Mouse (Mus musculus) neural tube, embryonic 15.5 days (tissue): ENCODE measurements around the gene Taf3. TPM values are rescaled to one million over a fixed set of nuclear protein-coding genes. Genes with fewer than 3 reads are reported as not detected.

Experiments used
- ATAC-seq: fragments of 200-750 bp; cut with Nextera tagmentation; 2 replicates; pipeline ENCODE4 v1.8.0; 2017; ENCODE audit warnings: mild to moderate bottlenecking, moderate TSS enrichment, moderate library complexity; ENCODE audit not compliant: low FRiP score
- H3K27ac ChIP-seq: fragments of 300-500 bp; sonication (generic); replicated peaks from 2 replicates; pipeline ENCODE4 v1.5.1; 2015; ENCODE audit warnings: mild to moderate bottlenecking, inconsistent platforms
- H3K27me3 ChIP-seq: fragments of 300-500 bp; sonication (generic); replicated peaks from 2 replicates; pipeline ENCODE4 v1.6.1; 2015; ENCODE audit warnings: inconsistent platforms
- H3K36me3 ChIP-seq: fragments of 300-500 bp; sonication (generic); 2 replicates; pipeline ENCODE4 v1.6.1; 2015; ENCODE audit warnings: inconsistent platforms
- H3K4me1 ChIP-seq: fragments of 300-500 bp; sonication (generic); 2 replicates; pipeline ENCODE4 v1.6.1; 2015; ENCODE audit warnings: inconsistent platforms
- H3K4me2 ChIP-seq: fragments of 300-500 bp; sonication (generic); 2 replicates; pipeline ENCODE4 v1.6.1; 2015; ENCODE audit warnings: inconsistent platforms, mild to moderate bottlenecking, moderate library complexity
- H3K4me3 ChIP-seq: fragments of 300-500 bp; sonication (generic); replicated peaks from 2 replicates; pipeline ENCODE4 v1.5.1; 2015; ENCODE audit warnings: mild to moderate bottlenecking, inconsistent platforms
- H3K9ac ChIP-seq: fragments of 300-500 bp; sonication (generic); replicated peaks from 2 replicates; pipeline ENCODE4 v1.6.1; 2015; ENCODE audit warnings: mild to moderate bottlenecking, inconsistent platforms
- H3K9me3 ChIP-seq: fragments of 300-500 bp; sonication (generic); replicated peaks from 2 replicates; pipeline ENCODE4 v1.6.1; 2016; ENCODE audit warnings: inconsistent platforms
- WGBS: fragments of 180-500 bp; shearing (Covaris S2); methylation state at CpG from one replicate; pipeline ENCODE4 v1.1.7; 2015; ENCODE audit warnings: mixed read lengths; 5-methylcytosine and 5-hydroxymethylcytosine counted together
- polyA plus RNA-seq: library from polyadenylated mRNA; unstranded; fragments of >200 nt; fragmentation: Nextera tagmentation; extraction: Ambion mirVana; gene quantifications from 2 replicates; pipeline ENCODE4 v1.2.1, GENCODE M21; 2015

Taf3 gene
- polyA plus RNA-seq, 1 experiment from 2014 or later, result 12.0 TPM

DNA sequence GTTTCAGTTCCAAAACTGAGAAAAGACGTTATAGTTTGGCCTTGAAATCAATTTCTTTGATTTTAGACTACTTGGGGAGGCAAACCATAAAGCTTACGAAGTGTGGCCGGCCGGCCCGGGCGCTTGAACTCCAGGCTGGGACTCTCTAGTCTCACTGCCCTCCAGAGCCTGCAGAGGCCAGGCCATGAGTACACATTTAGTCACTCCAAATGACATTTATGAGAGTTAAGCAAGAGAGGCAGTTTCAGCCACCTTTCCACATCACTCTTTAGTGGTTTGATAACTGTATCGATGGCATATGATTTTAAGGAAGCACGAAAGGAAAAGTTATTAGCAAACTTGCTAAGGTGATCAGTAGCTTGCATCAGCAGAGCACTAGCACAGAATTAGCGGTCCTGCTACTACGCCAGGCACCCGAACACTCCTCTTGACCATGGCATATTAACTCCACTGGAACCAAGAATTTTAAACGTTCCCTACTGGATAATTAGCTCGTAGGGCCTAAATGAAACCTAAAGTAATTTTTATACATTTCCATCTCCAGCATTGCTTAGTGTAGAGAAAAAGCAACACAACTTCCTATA, 38.6 kb downstream of the Taf3 start:
- peak; percentile 35; the same call in 1 of the 2 replicates for ATAC-seq
- Histone ChIP-seq H3K27me3 (no peaks in the 10 kb centered on the region), H3K4me1 (peaks cover 6% of the 10 kb centered on the region), H3K9ac (no peak overlapping the region), H3K9me3 (no peaks in the 10 kb centered on the region), H3K4me3 (no peak overlapping the region), H3K27ac (no peak overlapping the region), H3K4me2 (no peak overlapping the region), H3K36me3 (no peaks in the 10 kb centered on the region)
- 73% methylated on average over 13 of the region's 13 CpGs for WGBS

DNA sequence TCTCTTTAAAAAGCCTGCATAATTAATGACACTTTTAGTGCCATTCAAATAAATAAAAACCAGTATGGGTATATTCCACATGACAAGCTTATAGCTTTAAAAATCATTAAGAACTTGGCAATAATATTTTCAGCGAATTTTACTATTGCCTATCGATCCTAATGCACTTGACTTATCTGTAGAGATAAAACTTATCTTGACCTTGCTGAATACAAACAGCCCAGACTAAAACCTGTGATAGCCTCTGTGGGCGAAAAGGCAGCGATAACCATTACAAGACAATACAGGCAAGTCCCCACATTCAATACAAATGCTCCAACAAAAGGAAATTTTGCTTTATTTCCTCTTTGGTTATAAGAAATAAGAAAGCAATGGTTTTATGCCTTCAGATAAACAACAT, 39.8 kb downstream of the Taf3 start:
- H3K9ac ChIP-seq, result no peak overlapping the region
- WGBS, result 86% methylated on average over 4 of the region's 4 CpGs
- H3K4me3 ChIP-seq, result no peak overlapping the region
- no peaks in the 10 kb centered on the region for H3K9me3 ChIP-seq
- peaks cover 6% of the 10 kb centered on the region for H3K4me1 ChIP-seq
- ATAC-seq, result no peak
- no peaks in the 10 kb centered on the region for H3K36me3 ChIP-seq
- H3K27ac ChIP-seq, result no peak overlapping the region
- no peaks in the 10 kb centered on the region for H3K27me3 ChIP-seq
- H3K4me2 ChIP-seq, result no peak overlapping the region

DNA sequence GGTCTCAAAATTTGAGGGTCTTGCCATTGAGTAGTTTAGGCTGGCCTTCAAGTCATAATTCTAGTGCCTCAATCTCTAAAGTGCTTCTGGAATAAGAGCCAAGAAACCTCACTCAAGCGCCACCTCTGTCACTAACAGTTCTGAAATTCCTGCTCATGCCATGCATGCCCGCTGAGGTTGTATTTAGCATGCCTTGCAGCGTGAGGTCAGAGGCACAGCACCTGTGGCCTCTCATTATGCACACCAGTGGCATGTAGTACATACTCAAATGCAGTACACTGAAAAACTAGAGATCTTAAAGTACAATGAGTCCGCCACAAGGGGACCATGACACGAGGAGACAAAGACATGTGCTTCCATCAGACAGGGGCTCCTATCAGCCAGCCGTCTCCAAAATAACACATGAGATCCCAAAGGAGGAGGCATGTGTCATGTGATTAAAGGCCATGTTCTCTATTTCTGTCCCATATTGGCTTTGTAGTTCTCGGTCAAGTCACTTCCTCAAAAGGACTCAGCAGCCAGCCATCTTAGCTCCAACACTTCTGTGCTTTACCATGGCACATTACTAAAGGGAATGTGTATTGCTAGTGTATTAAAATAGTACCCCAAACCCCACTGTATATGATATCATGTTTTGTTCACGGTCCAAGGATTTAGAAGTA, 43.3 kb downstream of the Taf3 start:
- no peak overlapping the region for H3K4me2 ChIP-seq
- no peaks in the 10 kb centered on the region for H3K27me3 ChIP-seq
- no peaks in the 10 kb centered on the region for H3K9me3 ChIP-seq
- no peak for ATAC-seq
- H3K4me3 ChIP-seq, result no peak overlapping the region
- 81% methylated on average over 8 of the region's 8 CpGs for WGBS
- H3K36me3 ChIP-seq, result no peaks in the 10 kb centered on the region
- H3K4me1 ChIP-seq, result peaks cover 5% of the 10 kb centered on the region
- no peak overlapping the region for H3K27ac ChIP-seq
- H3K9ac ChIP-seq, result no peak overlapping the region

DNA sequence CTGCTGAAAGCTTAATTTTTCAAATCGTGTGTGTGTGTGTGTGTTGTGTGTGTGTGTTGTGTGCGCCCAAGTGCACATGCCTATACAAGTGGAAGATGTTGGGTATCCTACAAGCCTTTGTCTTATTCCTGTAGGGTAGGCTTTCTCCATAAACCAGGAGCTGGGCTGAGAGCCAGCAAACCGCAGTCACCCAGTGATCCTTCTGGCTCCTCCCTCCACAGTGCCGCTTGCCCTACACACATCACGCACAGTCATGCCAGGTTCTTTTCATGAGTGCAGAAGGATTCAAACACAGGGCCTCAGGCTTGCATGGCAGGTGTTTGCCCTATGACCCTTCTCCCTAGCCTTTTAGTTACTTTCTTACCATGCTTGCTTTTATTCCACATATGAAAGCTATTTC, 45.0 kb downstream of the Taf3 start:
- 76% methylated on average over 5 of the region's 5 CpGs for WGBS
- ATAC-seq, result peak; percentile 55
- Histone ChIP-seq H3K27ac (no peak overlapping the region), H3K4me3 (no peak overlapping the region), H3K27me3 (no peaks in the 10 kb centered on the region), H3K4me1 (no peaks in the 10 kb centered on the region), H3K36me3 (no peaks in the 10 kb centered on the region), H3K4me2 (no peak overlapping the region), H3K9me3 (no peaks in the 10 kb centered on the region), H3K9ac (no peak overlapping the region)

DNA sequence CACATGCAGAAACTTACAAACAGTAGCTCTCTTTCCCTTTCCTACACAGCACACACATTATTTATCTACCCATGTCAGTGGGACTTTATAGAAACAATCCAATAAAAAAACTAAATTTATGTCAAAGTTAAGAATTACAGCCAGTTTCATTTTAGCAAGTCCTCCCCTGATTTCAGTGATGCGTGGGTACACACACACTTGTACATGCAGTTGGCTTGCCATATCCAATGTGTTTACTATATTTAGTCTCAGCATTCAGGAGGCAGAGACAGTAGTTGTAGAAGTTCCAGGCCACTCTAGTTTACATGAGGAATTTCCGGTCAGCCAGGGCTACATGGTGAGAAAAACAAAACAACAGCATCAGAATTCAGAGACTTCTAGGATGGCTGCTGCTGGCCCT, 46.8 kb downstream of the Taf3 start:
- WGBS, result 90% methylated on average over 2 of the region's 2 CpGs
- Histone ChIP-seq H3K4me1 (no peaks in the 10 kb centered on the region), H3K4me3 (no peak overlapping the region), H3K4me2 (no peak overlapping the region), H3K9me3 (no peaks in the 10 kb centered on the region), H3K27me3 (no peaks in the 10 kb centered on the region), H3K36me3 (no peaks in the 10 kb centered on the region), H3K9ac (no peak overlapping the region), H3K27ac (no peak overlapping the region)
- no peak for ATAC-seq

DNA sequence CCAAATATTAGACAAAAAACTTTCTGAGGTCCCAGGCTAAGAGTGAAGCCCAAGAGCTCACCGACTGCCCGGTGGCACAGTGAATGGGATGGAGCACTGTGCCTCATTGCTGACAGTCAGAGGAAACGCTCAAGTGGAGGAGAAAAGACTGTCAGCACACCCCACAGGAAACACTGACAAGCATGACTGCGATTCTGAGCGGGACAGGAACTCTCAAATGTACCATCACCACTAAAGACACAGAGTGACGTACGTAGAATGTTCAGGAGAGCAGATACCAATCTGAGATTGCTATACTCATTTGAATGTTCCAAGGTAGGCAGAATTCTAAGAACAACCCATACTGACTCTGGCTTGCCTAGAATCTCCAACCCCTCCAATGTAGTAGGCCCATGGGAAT, 50.9 kb downstream of the Taf3 start:
- no peak overlapping the region for H3K9ac ChIP-seq
- no peaks in the 10 kb centered on the region for H3K9me3 ChIP-seq
- no peaks in the 10 kb centered on the region for H3K36me3 ChIP-seq
- H3K4me2 ChIP-seq, result no peak overlapping the region
- no peak overlapping the region for H3K27ac ChIP-seq
- H3K4me1 ChIP-seq, result no peaks in the 10 kb centered on the region
- 84% methylated on average over 7 of the region's 7 CpGs for WGBS
- H3K4me3 ChIP-seq, result no peak overlapping the region
- H3K27me3 ChIP-seq, result no peaks in the 10 kb centered on the region
- no peak for ATAC-seq

DNA sequence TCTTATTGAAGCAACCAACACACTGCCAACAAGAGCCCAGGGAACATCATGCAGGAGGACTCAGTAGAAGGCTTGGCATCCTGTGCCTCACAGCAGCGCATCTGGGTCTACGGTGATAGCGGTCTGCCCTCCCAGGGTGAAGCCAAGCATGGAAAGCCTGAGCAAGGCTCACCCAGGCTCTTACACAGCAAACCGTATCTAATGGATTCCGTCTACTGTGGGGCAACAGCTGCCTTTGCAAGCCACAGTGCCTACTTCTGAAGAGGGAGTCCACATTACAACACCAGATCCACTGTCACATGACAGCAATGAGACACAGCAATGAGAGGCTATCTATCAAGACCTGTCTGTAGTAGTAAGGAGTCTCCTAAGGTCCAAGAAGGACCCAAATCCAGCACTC, 52.3 kb downstream of the Taf3 start:
- H3K4me2 ChIP-seq, result no peak overlapping the region
- H3K36me3 ChIP-seq, result no peaks in the 10 kb centered on the region
- whole genome bisulfite sequencing, result 75% methylated on average over 5 of the region's 5 CpGs
- no peak overlapping the region for H3K4me3 ChIP-seq
- no peaks in the 10 kb centered on the region for H3K9me3 ChIP-seq
- H3K27me3 ChIP-seq, result no peaks in the 10 kb centered on the region
- ATAC-seq, result no peak
- H3K4me1 ChIP-seq, result no peaks in the 10 kb centered on the region
- no peak overlapping the region for H3K27ac ChIP-seq
- H3K9ac ChIP-seq, result no peak overlapping the region

DNA sequence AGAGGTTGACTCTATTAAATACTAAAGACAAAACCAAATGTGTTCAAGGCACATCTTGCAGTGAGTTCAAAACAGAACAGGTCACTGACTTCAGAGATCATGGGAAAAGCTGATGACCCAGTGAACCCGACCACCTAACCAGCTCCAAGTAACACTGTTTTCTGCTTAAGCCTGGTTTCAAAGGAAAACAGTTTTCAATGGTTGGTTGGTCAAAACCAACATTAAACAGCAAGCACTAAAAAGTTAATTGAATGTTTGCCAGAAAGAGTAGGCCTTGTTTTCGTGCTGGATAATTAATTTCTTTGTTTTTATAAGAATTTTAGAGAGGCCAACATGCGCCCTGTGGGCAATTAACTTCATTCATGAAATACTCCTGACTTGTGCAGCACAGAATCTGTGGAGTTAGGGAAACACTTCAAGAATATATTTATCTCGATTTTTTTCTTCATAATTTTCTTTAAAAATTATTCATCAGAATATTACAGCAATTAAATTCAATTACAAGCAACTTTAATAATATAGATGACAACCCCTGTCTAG, 57.6 kb downstream of the Taf3 start:
- no peak for ATAC-seq
- WGBS, result 51% methylated on average over 4 of the region's 4 CpGs
- Histone ChIP-seq H3K4me3 (no peak overlapping the region), H3K27ac (no peak overlapping the region), H3K9ac (no peak overlapping the region), H3K4me1 (peaks cover 11% of the 10 kb centered on the region), H3K9me3 (no peaks in the 10 kb centered on the region), H3K27me3 (no peaks in the 10 kb centered on the region), H3K36me3 (no peaks in the 10 kb centered on the region), H3K4me2 (no peak overlapping the region)

DNA sequence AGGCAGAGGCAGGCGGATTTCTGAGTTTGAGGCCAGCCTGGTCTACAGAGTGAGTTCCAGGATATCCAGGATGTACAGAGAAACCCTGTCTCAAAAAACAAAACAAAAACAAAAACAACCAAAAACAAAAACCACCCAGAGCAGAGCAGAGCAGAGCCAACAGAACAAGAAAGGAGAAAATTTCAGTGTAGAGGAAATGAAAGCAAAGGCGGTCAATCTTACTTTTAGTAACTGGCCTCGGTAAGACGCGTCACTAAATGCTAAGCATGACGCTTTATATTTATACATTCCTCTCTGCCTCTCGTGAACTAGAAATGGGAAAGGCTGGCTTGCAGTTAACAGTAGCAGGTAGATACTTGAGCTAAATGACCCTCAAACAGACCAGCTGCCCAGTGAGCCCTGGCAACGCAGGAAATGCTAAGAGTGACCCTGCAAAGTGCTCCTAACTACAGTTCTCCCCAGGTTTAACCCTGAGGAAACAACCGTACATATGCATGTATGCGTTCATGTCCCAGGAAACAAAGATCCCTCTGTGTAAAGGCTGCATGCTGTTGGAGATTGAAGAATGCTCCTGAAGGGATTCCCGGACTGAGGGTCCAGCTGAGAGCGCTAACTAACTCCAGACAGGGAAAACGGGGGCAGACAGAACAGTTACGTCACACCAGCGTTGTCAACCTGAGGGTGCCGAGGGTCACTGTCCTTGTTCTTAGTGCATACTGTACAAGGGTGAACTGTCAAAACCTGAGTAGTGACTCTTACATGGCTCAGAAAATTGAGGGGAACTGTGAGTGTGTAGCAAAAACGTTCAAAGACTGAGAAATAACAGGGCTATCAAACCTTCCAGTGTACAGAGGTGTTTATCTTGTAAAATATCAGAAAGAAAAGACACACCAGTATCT, 58.5 kb downstream of the Taf3 start:
- no peak overlapping the region for H3K4me2 ChIP-seq
- H3K27me3 ChIP-seq, result no peaks in the 10 kb centered on the region
- no peak overlapping the region for H3K4me3 ChIP-seq
- no peak for ATAC-seq
- H3K27ac ChIP-seq, result no peak overlapping the region
- H3K4me1 ChIP-seq, result peaks cover 11% of the 10 kb centered on the region
- H3K36me3 ChIP-seq, result no peaks in the 10 kb centered on the region
- no peak overlapping the region for H3K9ac ChIP-seq
- 63% methylated on average over 17 of the region's 17 CpGs for WGBS
- no peaks in the 10 kb centered on the region for H3K9me3 ChIP-seq

DNA sequence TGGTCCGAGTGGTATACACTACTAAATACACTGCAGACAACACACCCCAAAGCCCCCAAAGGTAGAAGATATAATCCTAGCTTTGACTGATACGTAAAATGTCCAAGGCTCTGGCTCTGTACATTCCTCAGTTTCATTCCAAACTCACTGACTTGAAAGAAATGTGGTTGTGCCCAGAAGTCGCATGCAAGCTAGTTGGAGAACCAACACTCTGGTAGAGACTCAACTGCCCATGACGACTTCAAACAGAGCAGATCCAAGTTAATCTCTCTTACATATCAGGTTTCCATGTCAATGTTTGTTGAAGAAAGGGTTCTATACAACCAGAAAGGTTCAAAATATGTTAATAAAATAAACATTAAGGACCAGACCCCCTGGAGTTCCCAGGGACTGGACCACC, 60.1 kb downstream of the Taf3 start:
- WGBS, result 97% methylated on average over 4 of the region's 4 CpGs
- H3K27ac ChIP-seq, result no peak overlapping the region
- H3K9me3 ChIP-seq, result no peaks in the 10 kb centered on the region
- H3K27me3 ChIP-seq, result no peaks in the 10 kb centered on the region
- no peak overlapping the region for H3K4me2 ChIP-seq
- H3K4me3 ChIP-seq, result no peak overlapping the region
- no peak for ATAC-seq
- peaks cover 11% of the 10 kb centered on the region for H3K4me1 ChIP-seq
- no peaks in the 10 kb centered on the region for H3K36me3 ChIP-seq
- H3K9ac ChIP-seq, result no peak overlapping the region

DNA sequence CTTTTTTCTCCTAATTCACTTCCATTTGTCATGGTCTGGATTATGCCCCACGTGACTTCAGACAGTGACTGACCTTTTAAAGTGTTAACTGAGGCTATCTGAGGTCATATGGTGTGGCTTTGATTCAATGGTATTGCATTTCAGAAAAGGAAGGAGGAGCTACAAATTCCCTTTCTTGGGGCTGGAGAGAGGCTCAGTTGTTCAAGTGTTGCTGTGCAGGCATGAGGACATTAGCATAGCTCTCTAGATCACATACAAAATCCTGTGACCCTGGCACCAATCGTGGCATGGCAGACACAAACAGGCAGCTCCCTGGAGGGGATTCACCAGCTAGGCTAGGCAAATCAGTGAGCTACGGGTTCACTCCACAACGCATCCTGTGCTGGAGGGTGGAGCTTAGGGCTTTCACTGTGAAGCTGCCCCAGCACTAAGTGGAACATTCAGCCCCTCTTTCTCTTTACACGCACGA, 62.4 kb downstream of the Taf3 start:
- Histone ChIP-seq H3K36me3 (no peaks in the 10 kb centered on the region), H3K9ac (no peak overlapping the region), H3K4me1 (peaks cover 11% of the 10 kb centered on the region), H3K9me3 (no peaks in the 10 kb centered on the region), H3K4me3 (no peak overlapping the region), H3K27me3 (no peaks in the 10 kb centered on the region), H3K4me2 (no peak overlapping the region), H3K27ac (no peak overlapping the region)
- no peak for ATAC-seq
- WGBS, result 5% methylated on average over 6 of the region's 6 CpGs
